Mouse (Mus musculus) MEL (cell line): Measurements from ENCODE around the gene Gm35315. TPM values are rescaled to one million over a fixed set of nuclear protein-coding genes. Genes with fewer than 3 reads are reported as not detected.

Source experiments
- DNase-seq: peaks from one replicate; pipeline ENCODE4 v3.0.0; 2011; ENCODE audit warnings: low read depth, low spot score
- H3K27ac ChIP-seq: 2 replicates; pipeline ENCODE4 v1.5.1; 2012; ENCODE audit warnings: low read depth, mild to moderate bottlenecking, control low read depth, low read length, moderate library complexity; ENCODE audit not compliant: control insufficient read depth
- H3K27me3 ChIP-seq, 2 experiments: fragments of 150-350 bp in 1 of 2; sonication (generic) in 1 of 2; 2 replicates each; pipeline ENCODE4 v1.6.1; 2012; ENCODE audit warnings: low read length in 2 of 2, mild to moderate bottlenecking in 2 of 2, improper control_type of control experiment in 1 of 2, moderate library complexity in 1 of 2; ENCODE audit not compliant: insufficient read depth in 2 of 2, control insufficient read depth in 1 of 2
- H3K36me3 ChIP-seq, 2 experiments: 2 replicates each; pipeline ENCODE4 v1.6.1; 2012 to 2014; ENCODE audit warnings: low read length in 2 of 2, improper control_type of control experiment in 1 of 2, inconsistent platforms in 1 of 2, mild to moderate bottlenecking in 1 of 2; ENCODE audit not compliant: insufficient read depth in 2 of 2, control insufficient read depth in 1 of 2
- H3K4me1 ChIP-seq, 2 experiments: fragments of 150-350 bp in 1 of 2; sonication (generic) in 1 of 2; 2 replicates each; pipeline ENCODE4 v1.6.1; 2012; ENCODE audit warnings: low read length in 2 of 2, improper control_type of control experiment in 1 of 2, mild to moderate bottlenecking in 1 of 2; ENCODE audit not compliant: insufficient read depth in 2 of 2, control insufficient read depth in 1 of 2
- H3K4me3 ChIP-seq, 2 experiments: fragments of 150-350 bp in 1 of 2; sonication (generic) in 1 of 2; 2 replicates each; pipeline ENCODE4 v1.5.1; 2012; ENCODE audit warnings: low read depth in 2 of 2, low read length in 2 of 2, mild to moderate bottlenecking in 2 of 2, moderate library complexity in 2 of 2, control low read depth in 1 of 2, improper control_type of control experiment in 1 of 2; ENCODE audit not compliant: control insufficient read depth in 1 of 2, insufficient read depth in 1 of 2
- H3K79me2 ChIP-seq: 2 replicates; pipeline ENCODE4 v1.6.1; 2012; ENCODE audit warnings: mild to moderate bottlenecking, low read length, moderate library complexity; ENCODE audit not compliant: control insufficient read depth, poor library complexity, insufficient read depth
- H3K9ac ChIP-seq: 2 replicates; pipeline ENCODE4 v1.6.1; 2012; ENCODE audit warnings: low read depth, mild to moderate bottlenecking, control low read depth, low read length, moderate library complexity; ENCODE audit not compliant: control insufficient read depth, poor library complexity, severe bottlenecking
- H3K9me3 ChIP-seq: fragments of 150-350 bp; sonication (generic); replicated peaks from 2 replicates; pipeline ENCODE4 v1.6.1; 2012; ENCODE audit warnings: mild to moderate bottlenecking, low read length, improper control_type of control experiment, moderate library complexity; ENCODE audit not compliant: insufficient read depth
- BHLHE40 ChIP-seq: IDR thresholded peaks from 2 replicates; pipeline ENCODE4 v1.6.1; 2012; ENCODE audit warnings: low read depth, mild to moderate bottlenecking, inconsistent platforms, low read length, improper control_type of control experiment, borderline replicate concordance
- CHD1 ChIP-seq: IDR thresholded peaks from 2 replicates; pipeline ENCODE4 v1.6.1; 2012; ENCODE audit warnings: low read depth, mild to moderate bottlenecking, inconsistent platforms, low read length, improper control_type of control experiment
- CHD2 ChIP-seq: IDR thresholded peaks from 2 replicates; pipeline ENCODE4 v1.6.1; 2011; ENCODE audit warnings: low read length, improper control_type of control experiment
- ELF1 ChIP-seq: IDR thresholded peaks from 2 replicates; pipeline ENCODE4 v1.6.1; 2014; ENCODE audit warnings: low read depth, mild to moderate bottlenecking, inconsistent platforms, low read length, improper control_type of control experiment, moderate library complexity
- EP300 ChIP-seq, 2 experiments: IDR thresholded peaks; 2 replicates each; pipeline ENCODE4 v1.6.1; 2011; ENCODE audit warnings: improper control_type of control experiment in 2 of 2, low read length in 2 of 2, low read depth in 1 of 2, mild to moderate bottlenecking in 1 of 2
- ETS1 ChIP-seq: IDR thresholded peaks from 2 replicates; pipeline ENCODE4 v1.6.1; 2012; ENCODE audit warnings: low read depth, mild to moderate bottlenecking, inconsistent platforms, low read length, improper control_type of control experiment, moderate library complexity
- GATA1 ChIP-seq: IDR thresholded peaks from 2 replicates; pipeline ENCODE4 v1.6.1; 2011; ENCODE audit warnings: low read depth, low read length, improper control_type of control experiment
- HCFC1 ChIP-seq: IDR thresholded peaks from 2 replicates; pipeline ENCODE4 v1.6.1; 2012; ENCODE audit warnings: low read depth, mild to moderate bottlenecking, inconsistent platforms, low read length, improper control_type of control experiment, moderate library complexity
- JUND ChIP-seq: IDR thresholded peaks from 2 replicates; pipeline ENCODE4 v1.6.1; 2011; ENCODE audit warnings: low read depth, mild to moderate bottlenecking, improper control_type of control experiment, low read length
- KAT2A ChIP-seq: conservative IDR thresholded peaks from 2 replicates; pipeline ENCODE4 v1.6.1; 2012; ENCODE audit warnings: low read depth, low read length, improper control_type of control experiment, inconsistent platforms
- MXI1 ChIP-seq: IDR thresholded peaks from 2 replicates; pipeline ENCODE4 v1.6.1; 2011; ENCODE audit warnings: mild to moderate bottlenecking, low read depth, low read length, improper control_type of control experiment
- NELFE ChIP-seq: IDR thresholded peaks from 2 replicates; pipeline ENCODE4 v1.6.1; 2011; ENCODE audit warnings: low read depth, low read length, improper control_type of control experiment
- POLR2A ChIP-seq, 2 experiments: IDR thresholded peaks; 2 replicates each; pipeline ENCODE4 v1.6.1; 2011 to 2012; ENCODE audit warnings: low read length in 2 of 2, mild to moderate bottlenecking in 2 of 2, control low read depth in 1 of 2, improper control_type of control experiment in 1 of 2, low read depth in 1 of 2, moderate library complexity in 1 of 2; ENCODE audit not compliant: control insufficient read depth in 1 of 2, insufficient read depth in 1 of 2, poor library complexity in 1 of 2
- POLR2AphosphoS2 ChIP-seq: IDR thresholded peaks from 2 replicates; pipeline ENCODE4 v1.6.1; 2011; ENCODE audit warnings: low read length, improper control_type of control experiment
- RAD21 ChIP-seq: IDR thresholded peaks from 2 replicates; pipeline ENCODE4 v1.6.1; 2011; ENCODE audit warnings: mild to moderate bottlenecking, low read depth, low read length, improper control_type of control experiment
- RCOR1 ChIP-seq: IDR thresholded peaks from 2 replicates; pipeline ENCODE4 v1.6.1; 2012; ENCODE audit warnings: low read depth, mild to moderate bottlenecking, inconsistent platforms, low read length, improper control_type of control experiment
- TAL1 ChIP-seq: IDR thresholded peaks from 2 replicates; pipeline ENCODE4 v1.6.1; 2012; ENCODE audit warnings: mild to moderate bottlenecking, inconsistent platforms, low read length, moderate library complexity, mixed read lengths
- TBP ChIP-seq: IDR thresholded peaks from 2 replicates; pipeline ENCODE4 v1.8.0; 2011; ENCODE audit warnings: low read depth, low read length, improper control_type of control experiment
- TCF12 ChIP-seq: IDR thresholded peaks from 2 replicates; pipeline ENCODE4 v1.6.1; 2014; ENCODE audit warnings: low read depth, mild to moderate bottlenecking, inconsistent platforms, low read length, improper control_type of control experiment, moderate library complexity
- UBTF ChIP-seq: IDR thresholded peaks from 2 replicates; pipeline ENCODE4 v1.6.1; 2012; ENCODE audit warnings: low read depth, mild to moderate bottlenecking, inconsistent platforms, low read length, improper control_type of control experiment, moderate library complexity, borderline replicate concordance; ENCODE audit not compliant: insufficient read depth
- ZC3H11A ChIP-seq: IDR thresholded peaks from 2 replicates; pipeline ENCODE4 v1.6.1; 2012; ENCODE audit warnings: low read depth, mild to moderate bottlenecking, inconsistent platforms, low read length, improper control_type of control experiment
- ZMIZ1 ChIP-seq: IDR thresholded peaks from 2 replicates; pipeline ENCODE4 v1.6.1; 2012; ENCODE audit warnings: low read depth, mild to moderate bottlenecking, inconsistent platforms, low read length, improper control_type of control experiment, moderate library complexity
- polyA plus RNA-seq, 2 experiments: library from polyadenylated mRNA; stranded (reverse) in 1 of 2; unstranded in 1 of 2; fragments of >175 nt in 1 of 2; fragments of >200 nt in 1 of 2; gene quantifications; 2 replicates each; pipeline versions ENCODE4 v1.2.1 to v1.2.4; 2012; ENCODE audit warnings: low replicate concordance in 2 of 2, low read depth in 1 of 2; ENCODE audit not compliant: insufficient read length in 2 of 2, insufficient read depth in 1 of 2, missing spikeins in 1 of 2
- total RNA-seq: library from RNA; depleted of rRNA; stranded (reverse); fragments of 300-350 nt; gene quantifications from 2 replicates; pipeline ENCODE4 v1.2.3, GENCODE M21; 2012

Gene Gm35315
- total and polyA plus RNA-seq, 3 experiments = 2.2 to 70.9 (median 2.2) TPM

DNA sequence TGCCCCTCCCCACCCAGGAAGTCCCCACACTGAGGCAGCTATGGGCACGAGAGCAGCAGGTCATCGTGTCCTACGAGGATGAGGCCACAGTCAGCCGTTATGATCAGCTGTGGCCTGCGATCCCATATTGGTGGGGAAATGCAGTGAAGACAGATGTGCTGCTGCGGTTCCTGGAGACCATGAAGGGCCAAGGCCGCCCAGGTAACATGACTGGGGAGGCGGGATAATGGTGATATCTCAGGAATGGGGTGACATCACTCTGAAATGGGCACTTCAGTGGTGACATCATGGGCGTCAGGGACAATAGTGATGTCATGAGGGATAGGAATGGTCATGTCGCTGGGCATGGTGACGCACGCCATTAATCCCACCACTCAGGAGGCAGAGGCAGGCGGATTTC lies 8.2 kb upstream of the Gm35315 start:
- peaks cover 0 to 6% of the 10 kb centered on the region in 2 experiments; a peak in 2 of 4 replicates for H3K4me1 ChIP-seq
- no peak for DNase-seq
- no peak overlapping the region for H3K27ac ChIP-seq
- H3K27me3 ChIP-seq = no peaks in the 10 kb centered on the region
- H3K4me3 ChIP-seq = no peak overlapping the region
- H3K79me2 ChIP-seq = peaks cover 17% of the 10 kb centered on the region
- no peaks in the 10 kb centered on the region for H3K9me3 ChIP-seq
- peaks cover 0 to 2% of the 10 kb centered on the region in 2 experiments; a peak in 2 of 4 replicates for H3K36me3 ChIP-seq
- TF ChIP-seq BHLHE40 = no peak
- peak in 1 of 2 experiments; percentile 2; a peak in 1 of 4 replicates for TF ChIP-seq POLR2A (IDR thresholded peaks at IDR 0.05; ENCODE audit: control insufficient read depth in 1 of 2, insufficient read depth in 1 of 2, low read depth in 1 of 2, low read length in 2 of 2, poor library complexity in 1 of 2)
- TF ChIP-seq POLR2AphosphoS2 = peak; percentile 61; the same call in 1 of the 2 replicates
- no peak overlapping the region for H3K9ac ChIP-seq

DNA sequence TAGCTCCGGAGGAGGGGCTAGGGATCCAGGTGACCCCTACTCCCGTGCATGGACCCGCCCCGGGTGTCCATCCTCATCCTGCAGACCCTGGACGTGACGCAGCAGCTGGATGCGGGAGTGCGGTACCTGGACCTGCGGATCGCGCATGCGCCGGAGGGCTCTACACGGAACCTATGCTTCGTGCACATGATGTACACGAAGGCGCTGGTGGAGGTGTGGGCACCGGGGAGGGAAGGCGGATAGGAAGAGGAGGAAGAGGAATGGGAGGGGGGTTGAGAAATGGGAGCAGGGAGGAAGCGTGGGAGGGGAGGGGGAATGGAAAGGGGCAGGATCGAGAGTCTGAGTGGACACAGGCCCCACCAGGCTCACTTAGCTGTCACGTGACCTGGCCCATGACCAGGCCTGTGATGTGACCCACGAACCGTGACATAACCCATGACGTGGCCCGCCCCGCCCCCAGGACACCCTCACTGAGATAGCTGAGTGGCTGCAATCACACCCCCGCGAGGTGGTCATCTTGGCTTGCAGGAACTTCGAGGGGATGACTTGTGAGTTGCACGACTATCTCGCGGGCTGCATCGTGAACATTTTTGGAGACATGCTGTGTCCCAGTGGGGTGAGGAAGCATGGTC lies 7.6 kb upstream of the Gm35315 start:
- no peak overlapping the region for H3K27ac ChIP-seq
- no peak overlapping the region for H3K9ac ChIP-seq
- H3K27me3 ChIP-seq = no peaks in the 10 kb centered on the region
- peaks cover 11% of the 10 kb centered on the region for H3K79me2 ChIP-seq
- no peak overlapping the region for H3K4me3 ChIP-seq
- H3K4me1 ChIP-seq = peaks cover 0 to 4% of the 10 kb centered on the region in 2 experiments; a peak in 2 of 4 replicates
- DNase-seq = no peak
- TF ChIP-seq TAL1 = no peak
- 0 out of 2 replicates have a peak, but pooled peaks have one; percentile 56 for TF ChIP-seq POLR2AphosphoS2
- TF ChIP-seq ELF1 = no peak
- TF ChIP-seq TCF12 = no peak
- TF ChIP-seq GATA1 = no peak
- no peak for TF ChIP-seq EP300 (IDR thresholded peaks at IDR 0.05; ENCODE audit: low read depth in 1 of 2, low read length in 2 of 2)
- peak in 1 of 2 experiments; percentile 16; a peak in 1 of 4 replicates for TF ChIP-seq POLR2A (IDR thresholded peaks at IDR 0.05; ENCODE audit: control insufficient read depth in 1 of 2, insufficient read depth in 1 of 2, low read depth in 1 of 2, low read length in 2 of 2, poor library complexity in 1 of 2)
- no peak for TF ChIP-seq ETS1
- no peaks in the 10 kb centered on the region for H3K9me3 ChIP-seq
- peaks cover 0 to under 1% of the 10 kb centered on the region in 2 experiments; a peak in 2 of 4 replicates for H3K36me3 ChIP-seq

DNA sequence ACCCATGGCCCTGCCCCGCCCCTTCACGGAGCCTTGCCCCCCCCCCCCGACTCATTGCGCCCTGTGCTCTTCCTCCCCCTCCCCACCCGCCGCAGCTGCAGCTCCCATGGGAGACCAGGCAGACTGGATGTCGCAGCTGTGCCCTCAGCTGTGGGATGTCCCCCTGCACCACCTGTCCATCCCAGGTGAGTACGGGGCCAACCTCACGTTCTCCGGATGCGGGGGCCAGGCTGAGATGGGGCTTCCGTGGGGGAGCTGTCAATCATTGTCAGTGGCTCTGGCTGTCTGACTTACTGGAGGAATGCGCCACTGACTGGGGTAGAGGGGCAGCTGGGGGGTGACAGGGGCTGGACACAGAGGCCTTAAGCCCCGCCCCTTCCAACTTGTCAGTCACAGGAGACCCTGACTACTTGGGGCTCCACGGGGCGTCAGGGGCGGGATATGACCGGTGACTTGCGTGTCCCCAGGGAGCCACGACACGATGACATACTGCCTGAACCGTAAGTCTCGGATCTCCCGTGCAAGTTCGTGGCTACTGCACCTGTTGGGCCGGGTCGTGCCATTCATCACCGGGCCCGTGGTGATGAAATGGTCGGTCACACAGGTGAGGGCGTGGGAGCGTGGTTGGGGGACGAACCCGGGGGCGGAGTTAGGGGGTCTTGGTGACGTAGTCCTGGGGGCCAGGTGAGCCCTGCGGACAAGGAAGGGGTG lies 6.9 kb upstream of the Gm35315 start:
- H3K9me3 ChIP-seq = no peaks in the 10 kb centered on the region
- H3K27me3 ChIP-seq = no peaks in the 10 kb centered on the region
- no peak overlapping the region for H3K4me3 ChIP-seq
- H3K9ac ChIP-seq = no peak overlapping the region
- H3K79me2 ChIP-seq = peaks cover 4% of the 10 kb centered on the region; the same call in 1 of the 2 replicates
- no peak for DNase-seq
- no peaks in the 10 kb centered on the region for H3K4me1 ChIP-seq
- no peaks in the 10 kb centered on the region; a peak in 1 of 4 replicates for H3K36me3 ChIP-seq
- H3K27ac ChIP-seq = no peak overlapping the region
- TF ChIP-seq TBP (no peak), BHLHE40 (no peak), ETS1 (no peak), JUND (no peak), UBTF (no peak), KAT2A (no peak), NELFE (no peak), ZC3H11A (no peak), RAD21 (no peak), HCFC1 (no peak), RCOR1 (no peak), CHD1 (no peak), CHD2 (no peak), TCF12 (no peak), ZMIZ1 (no peak), MXI1 (no peak)
